Mouse (Mus musculus) C2C12 (cell line): ENCODE data around the gene Mfsd2a. TPM values are rescaled to one million over a fixed set of nuclear protein-coding genes. Genes with fewer than 3 reads are reported as not detected.

Experiments
- H3K27me3 ChIP-seq: one replicate; pipeline ENCODE4 v1.6.1; 2011; ENCODE audit not compliant: control insufficient read depth, insufficient read depth, insufficient read length
- H3K36me3 ChIP-seq: one replicate; pipeline ENCODE4 v1.6.1; 2011; ENCODE audit not compliant: control insufficient read depth, insufficient read depth
- H3K4me3 ChIP-seq: one replicate; pipeline ENCODE4 v1.5.1; 2011; ENCODE audit warnings: mild to moderate bottlenecking, control low read depth; ENCODE audit not compliant: poor library complexity, insufficient read depth, severe bottlenecking
- H3K79me2 ChIP-seq: one replicate; pipeline ENCODE4 v1.6.1; 2011; ENCODE audit not compliant: control insufficient read depth, insufficient read depth
- H3K79me3 ChIP-seq: one replicate; pipeline ENCODE4 v1.6.1; 2011; ENCODE audit warnings: low read depth, control low read depth
- H3ac ChIP-seq: one replicate; pipeline ENCODE3; 2011; ENCODE audit warnings: low read depth; ENCODE audit not compliant: control insufficient read depth, insufficient read length
- CEBPB ChIP-seq: IDR thresholded peaks from one replicate; pipeline ENCODE4 v1.6.1; 2011; ENCODE audit warnings: low read depth, mild to moderate bottlenecking, control low read depth, moderate library complexity
- CTCF ChIP-seq: IDR thresholded peaks from one replicate; pipeline ENCODE4 v1.5.1; 2011; ENCODE audit not compliant: control insufficient read depth, insufficient read depth, insufficient read length
- FOSL1 ChIP-seq: IDR thresholded peaks from one replicate; pipeline ENCODE4 v1.8.0; 2011; ENCODE audit warnings: mild to moderate bottlenecking, low read length; ENCODE audit not compliant: poor library complexity, insufficient read depth, severe bottlenecking
- MAX ChIP-seq: IDR thresholded peaks from one replicate; pipeline ENCODE4 v1.6.1; 2011; ENCODE audit warnings: mild to moderate bottlenecking, control low read depth
- MYOD1 ChIP-seq: IDR thresholded peaks from one replicate; pipeline ENCODE4 v1.6.1; 2011; ENCODE audit warnings: low read depth; ENCODE audit not compliant: control insufficient read depth, insufficient read length
- MYOG ChIP-seq: IDR thresholded peaks from one replicate; pipeline ENCODE4 v1.6.1; 2011; ENCODE audit not compliant: control insufficient read depth, insufficient read length; ENCODE audit errors: extremely low read depth
- USF1 ChIP-seq: IDR thresholded peaks from one replicate; pipeline ENCODE4 v1.6.1; 2011; ENCODE audit warnings: low read depth, mild to moderate bottlenecking, control low read depth, moderate library complexity
- long read RNA-seq, 2 experiments: library from polyadenylated mRNA; unstranded; transcript quantifications; one replicate each; pipeline ENCODE4 v2.0.0; 2019 to 2020
- polyA plus RNA-seq: library from polyadenylated mRNA; unstranded; fragments of >200 nt; fragmentation: generic; extraction: Trizol; gene quantifications from one replicate; pipeline ENCODE4 v1.2.1, GENCODE M21; 2012; ENCODE audit warnings: missing spikeins

Gene Mfsd2a
- 8.9 TPM for polyA plus RNA-seq
- long read RNA-seq, experiment 1, partial matches to known transcripts = 0 of 1 reads
- long read RNA-seq, experiment 1, other reads (novel, unspliced or antisense) = 0 of 1 reads
- long read RNA-seq, experiment 2, transcript Mfsd2a-201 (14 exons, 2,151 nt) = major isoform, 30 of 39 reads
- long read RNA-seq, experiment 2, partial matches to known transcripts = 1 of 39 reads
- long read RNA-seq, experiment 2, other reads (novel, unspliced or antisense) = 8 of 39 reads

DNA sequence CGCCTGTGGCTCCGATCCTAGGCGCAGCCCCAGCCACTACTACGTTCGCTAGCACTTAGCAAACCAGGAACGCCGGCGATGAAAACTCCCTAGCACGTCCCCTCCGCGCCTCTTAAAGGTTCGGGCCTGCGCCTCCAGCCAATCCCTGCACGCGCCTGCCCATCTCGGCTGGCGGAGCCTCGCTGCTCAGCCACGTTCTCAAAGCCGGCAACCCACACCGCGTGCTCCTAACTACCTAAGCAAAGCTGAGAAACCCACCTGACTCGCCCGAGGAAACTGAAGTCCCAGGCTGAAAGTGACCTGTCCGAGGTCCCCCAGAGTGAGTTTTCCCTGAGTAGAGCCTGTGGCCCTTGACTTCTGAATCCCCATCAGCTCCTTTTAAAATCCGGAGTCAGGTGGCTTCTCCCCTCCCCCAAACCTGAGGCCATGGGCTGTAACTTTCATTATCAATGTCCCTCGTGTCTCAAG, at the start of gene Mfsd2a:
Gene Mfsd2a (minus strand): TSS at position 89 of the 468 bp plus-strand sequence.
- H3ac ChIP-seq = peak within 1 kb of the TSS; percentile 77

DNA sequence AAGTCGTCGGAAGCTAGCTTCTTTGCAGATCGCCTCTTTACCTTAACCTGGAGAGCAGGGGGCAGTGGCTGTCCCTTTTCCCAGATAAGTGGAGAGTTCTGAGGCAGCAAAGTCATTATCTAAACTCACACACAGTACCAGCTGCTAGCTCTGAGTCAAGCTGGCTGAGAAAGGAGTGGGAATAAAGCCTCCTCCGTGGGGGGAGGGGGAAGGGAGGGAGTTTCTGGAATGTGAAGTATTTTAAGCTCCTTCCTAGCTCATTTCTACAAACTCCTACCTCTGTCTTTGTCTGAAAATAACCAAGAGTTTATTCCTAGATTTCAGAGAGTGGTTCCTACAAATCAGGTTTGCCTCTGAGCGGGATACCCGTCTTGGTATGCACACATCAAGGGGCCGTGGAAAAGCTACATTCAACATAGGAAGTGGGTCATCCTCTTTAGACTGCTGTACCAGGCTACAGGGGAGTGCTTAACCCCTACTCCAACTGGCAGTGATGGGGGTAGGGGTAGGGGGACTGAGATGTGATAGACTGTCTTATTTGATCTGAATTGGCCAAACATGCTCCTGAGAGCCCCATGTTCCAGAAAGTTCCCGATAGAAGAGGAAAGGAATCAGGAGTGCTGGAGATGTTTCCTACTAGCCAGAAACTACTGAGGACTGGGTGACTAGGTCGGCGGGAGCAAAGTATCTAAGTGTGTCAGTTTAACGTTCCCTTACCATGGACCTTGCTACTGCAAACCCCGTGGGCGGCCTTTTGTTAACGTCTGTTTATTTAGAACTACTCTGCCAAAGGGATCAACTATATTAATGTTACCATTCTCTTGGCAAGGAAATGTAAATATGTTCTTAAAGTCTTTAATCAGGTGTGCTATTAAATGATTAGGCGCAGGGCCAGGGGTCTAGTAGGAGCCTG, 44.3 kb upstream of the Mfsd2a start:
- no peaks in the 10 kb centered on the region for H3K79me2 ChIP-seq
- TF ChIP-seq MYOD1 (peak; percentile 31), MYOG (no peak)
- H3K79me3 ChIP-seq = peaks cover 2% of the 10 kb centered on the region

More for the DNA sequence above, at the start of gene Mfsd2a:
- TF ChIP-seq MAX (peak; percentile 93), MYOD1 (no peak)
- H3K79me2 ChIP-seq = peaks cover 12% of the 10 kb centered on the region
- H3K27me3 ChIP-seq = no peaks in the 10 kb centered on the region
- no peaks in the 10 kb centered on the region for H3K36me3 ChIP-seq
- no peaks in the 10 kb centered on the region for H3K79me3 ChIP-seq
- H3K4me3 ChIP-seq = peak within 1 kb of the TSS; percentile 49

DNA sequence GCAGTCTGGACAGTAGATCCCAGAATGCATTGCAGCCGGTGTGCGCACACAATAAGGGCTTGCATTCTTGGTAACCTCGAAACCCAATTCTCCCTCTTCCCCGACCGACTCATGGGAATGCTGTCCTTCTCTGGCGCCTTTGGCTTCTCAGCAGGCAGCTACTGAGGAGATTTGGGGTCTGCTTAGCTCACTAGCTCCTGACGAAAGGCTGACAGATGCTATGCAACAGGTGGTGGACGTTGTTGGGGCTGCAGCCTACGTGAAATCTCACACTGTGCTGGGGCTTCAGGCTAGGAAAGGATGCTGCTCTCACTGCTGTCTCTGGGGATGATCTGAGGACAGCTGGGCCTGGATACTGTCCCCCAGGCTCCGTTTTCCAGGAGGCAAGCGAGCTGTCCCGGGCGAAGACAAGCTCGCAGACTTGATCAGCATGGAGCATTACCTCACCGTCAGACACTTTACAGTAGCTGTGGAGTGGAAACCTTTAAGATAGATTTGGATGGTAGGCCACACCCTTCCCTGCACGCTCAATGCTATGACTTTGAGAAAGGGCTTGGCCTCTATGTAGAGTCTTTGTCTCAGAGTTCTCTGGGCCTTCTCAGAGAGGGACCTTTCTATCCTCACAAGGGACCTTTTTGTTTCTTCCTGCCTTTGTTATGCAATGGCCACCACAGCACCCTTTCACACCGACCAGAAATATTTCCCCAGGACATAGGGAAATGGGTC, 39.8 kb upstream of the Mfsd2a start:
- Histone ChIP-seq H3K36me3 (no peaks in the 10 kb centered on the region), H3K4me3 (no peak overlapping the region), H3K79me3 (peaks cover 2% of the 10 kb centered on the region)

More for the DNA sequence above, 44.3 kb upstream of the Mfsd2a start:
- no peak overlapping the region for H3K4me3 ChIP-seq
- H3K36me3 ChIP-seq = no peaks in the 10 kb centered on the region
- no peaks in the 10 kb centered on the region for H3K27me3 ChIP-seq
- H3ac ChIP-seq = no peak overlapping the region

DNA sequence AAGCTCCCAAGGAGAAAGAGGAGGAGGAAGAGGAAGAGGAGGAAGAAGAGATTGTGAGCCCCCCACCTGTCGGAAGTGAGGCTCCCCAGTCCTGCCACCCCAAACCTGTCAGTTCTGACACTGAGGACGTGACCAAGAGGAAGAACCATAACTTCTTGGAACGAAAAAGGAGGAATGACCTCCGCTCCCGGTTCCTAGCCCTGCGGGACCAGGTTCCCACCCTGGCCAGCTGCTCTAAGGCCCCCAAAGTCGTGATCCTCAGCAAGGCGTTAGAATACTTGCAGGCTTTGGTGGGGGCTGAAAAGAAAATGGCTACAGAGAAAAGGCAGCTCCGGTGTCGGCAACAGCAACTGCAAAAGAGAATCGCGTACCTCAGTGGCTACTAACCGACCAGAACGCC, 39.1 kb upstream of the Mfsd2a start:
- TF ChIP-seq CTCF (no peak), MAX (no peak), MYOD1 (no peak), FOSL1 (no peak), MYOG (no peak), USF1 (no peak)
- H3K27me3 ChIP-seq = no peaks in the 10 kb centered on the region
- no peak overlapping the region for H3K4me3 ChIP-seq
- H3K79me3 ChIP-seq = peaks cover 2% of the 10 kb centered on the region
- no peak overlapping the region for H3ac ChIP-seq
- H3K36me3 ChIP-seq = no peaks in the 10 kb centered on the region
- H3K79me2 ChIP-seq = no peaks in the 10 kb centered on the region

More for the DNA sequence above, 39.8 kb upstream of the Mfsd2a start:
- TF ChIP-seq USF1 = no peak
- no peak for TF ChIP-seq MYOG
- TF ChIP-seq MYOD1 = peak; percentile 96
- H3K27me3 ChIP-seq = no peaks in the 10 kb centered on the region
- H3ac ChIP-seq = no peak overlapping the region
- H3K79me2 ChIP-seq = no peaks in the 10 kb centered on the region

DNA sequence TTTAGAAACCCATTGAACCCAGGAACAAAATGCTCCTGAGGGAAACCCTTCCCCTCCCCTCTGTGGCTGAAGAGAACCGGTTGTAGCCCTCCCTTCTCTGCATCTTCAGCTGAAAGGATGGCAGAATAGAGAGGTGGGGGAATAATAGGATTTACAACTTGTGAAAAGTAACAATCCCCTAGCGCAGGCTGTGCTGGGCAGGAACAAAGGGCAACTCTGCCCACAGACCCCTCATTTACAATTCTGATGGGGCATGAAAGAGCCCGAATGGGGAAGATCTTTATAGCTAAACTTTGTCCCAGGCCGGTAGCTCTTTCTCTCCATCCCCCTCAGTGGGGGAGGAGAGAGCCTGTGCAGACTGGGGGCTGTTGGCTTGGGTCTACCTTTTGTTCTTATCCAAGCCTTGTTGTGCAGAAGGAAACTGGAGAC, 38.3 kb upstream of the Mfsd2a start:
- Histone ChIP-seq H3ac (no peak overlapping the region), H3K27me3 (no peaks in the 10 kb centered on the region), H3K79me3 (peaks cover 2% of the 10 kb centered on the region), H3K36me3 (no peaks in the 10 kb centered on the region), H3K79me2 (no peaks in the 10 kb centered on the region), H3K4me3 (no peak overlapping the region)
- no peak for TF ChIP-seq CEBPB
- no peak for TF ChIP-seq CTCF
- TF ChIP-seq MYOG = no peak
- TF ChIP-seq FOSL1 = no peak
- TF ChIP-seq USF1 = no peak
